Mouse (Mus musculus) lung, embryonic 14.5 days (tissue): ENCODE measurements around the gene Chek1. TPM values are rescaled to one million over a fixed set of nuclear protein-coding genes. Genes with fewer than 3 reads are reported as not detected.

Experiments used
- ATAC-seq: fragments of 200-750 bp; cut with Nextera tagmentation; 2 replicates; pipeline ENCODE4 v1.8.0; 2017; ENCODE audit warnings: mild to moderate bottlenecking, moderate TSS enrichment, moderate library complexity; ENCODE audit not compliant: insufficient read depth
- DNase-seq: peaks from one replicate; pipeline ENCODE4 v3.0.0-alpha.2; 2015
- H3K27ac ChIP-seq: fragments of 300-500 bp; sonication (generic); 2 replicates; pipeline ENCODE4 v1.5.1; 2014; ENCODE audit warnings: low read depth, mild to moderate bottlenecking, moderate library complexity
- H3K27me3 ChIP-seq: fragments of 300-500 bp; sonication (generic); 2 replicates; pipeline ENCODE4 v1.6.1; 2014; ENCODE audit warnings: low read length, control low read depth; ENCODE audit not compliant: insufficient read depth
- H3K36me3 ChIP-seq: fragments of 300-500 bp; sonication (generic); 2 replicates; pipeline ENCODE4 v1.6.1; 2014; ENCODE audit warnings: control low read depth; ENCODE audit not compliant: insufficient read depth
- H3K4me1 ChIP-seq: fragments of 300-500 bp; sonication (generic); 2 replicates; pipeline ENCODE4 v1.6.1; 2014; ENCODE audit warnings: antibody characterized with exemption, control low read depth; ENCODE audit not compliant: insufficient read depth
- H3K4me2 ChIP-seq: fragments of 300-500 bp; sonication (generic); 2 replicates; pipeline ENCODE4 v1.6.1; 2014; ENCODE audit warnings: mild to moderate bottlenecking
- H3K4me3 ChIP-seq: fragments of 300-500 bp; sonication (generic); 2 replicates; pipeline ENCODE4 v1.5.1; 2014; ENCODE audit warnings: low read depth, low read length
- H3K9ac ChIP-seq: fragments of 300-500 bp; sonication (generic); 2 replicates; pipeline ENCODE4 v1.6.1; 2014
- H3K9me3 ChIP-seq: fragments of 300-500 bp; sonication (generic); 2 replicates; pipeline ENCODE4 v1.6.1; 2016; ENCODE audit warnings: low read depth, low read length, control low read depth
- CTCF ChIP-seq: IDR thresholded peaks from 2 replicates; pipeline ENCODE4 v1.5.1; 2016; ENCODE audit warnings: antibody characterized with exemption, low read depth
- WGBS: fragments of 180-500 bp; shearing (Covaris S2); extraction: QIAGEN DNeasy Blood & Tissue Kit; methylation state at CpG from one replicate; pipeline ENCODE4 v1.1.7; 2014; 5-methylcytosine and 5-hydroxymethylcytosine counted together
- polyA plus RNA-seq: library from polyadenylated mRNA; unstranded; fragments of >200 nt; fragmentation: Nextera tagmentation; extraction: Ambion mirVana; gene quantifications from 2 replicates; pipeline ENCODE4 v1.2.1, GENCODE M21; 2014

Gene Chek1
- polyA plus RNA-seq, 1 experiment from 2014 or later = 45.1 TPM

GRCm38 (mm10) chr9:36726131-36727033 lies 483 bp downstream of the Chek1 start:
- Histone ChIP-seq H3K9ac (peak overlapping the region; percentile 68), H3K4me2 (peak overlapping the region; percentile 58), H3K4me1 (peaks cover 4% of the 10 kb centered on the region; the same call in 1 of the 2 replicates), H3K9me3 (no peaks in the 10 kb centered on the region), H3K27me3 (no peaks in the 10 kb centered on the region), H3K4me3 (peak overlapping the region; percentile 61), H3K36me3 (peaks cover 31% of the 10 kb centered on the region), H3K27ac (peak overlapping the region; percentile 92)
- DNase-seq (peak; percentile 97), ATAC-seq (peak; percentile 97)
- WGBS = under 1% methylated on average over 53 of the region's 53 CpGs
- no peak for TF ChIP-seq CTCF

- Histone ChIP-seq H3K27me3 (no peaks in the 10 kb centered on the region), H3K9ac (no peak overlapping the region), H3K27ac (no peak overlapping the region), H3K36me3 (peaks cover 52% of the 10 kb centered on the region), H3K4me3 (no peak overlapping the region), H3K4me2 (no peak overlapping the region), H3K9me3 (no peaks in the 10 kb centered on the region), H3K4me1 (no peaks in the 10 kb centered on the region)
- TF ChIP-seq CTCF = peak; percentile 6; the same call in 1 of the 2 replicates
- 70% methylated on average over 3 of the region's 3 CpGs for WGBS
- DNase-seq (no peak), ATAC-seq (no peak)
Measured at GRCm38 (mm10) chr9:36716624-36717023, 10.2 kb downstream of the Chek1 start.

- Histone ChIP-seq H3K27me3 (no peaks in the 10 kb centered on the region), H3K36me3 (peaks cover 18% of the 10 kb centered on the region), H3K4me1 (no peaks in the 10 kb centered on the region), H3K9me3 (no peaks in the 10 kb centered on the region), H3K4me3 (no peak overlapping the region), H3K9ac (no peak overlapping the region), H3K4me2 (no peak overlapping the region), H3K27ac (no peak overlapping the region)
- ATAC-seq (no peak), DNase-seq (no peak)
- 86% methylated on average over 6 of the region's 6 CpGs for whole genome bisulfite sequencing
- no peak for TF ChIP-seq CTCF
Measured at GRCm38 (mm10) chr9:36707304-36707703, 19.6 kb downstream of the Chek1 start.

GRCm38 (mm10) chr9:36705923-36706322 lies 20.9 kb downstream of the Chek1 start:
- TF ChIP-seq CTCF = no peak
- ATAC-seq (no peak), DNase-seq (no peak)
- Histone ChIP-seq H3K9ac (no peak overlapping the region), H3K27ac (no peak overlapping the region), H3K36me3 (peaks cover 13% of the 10 kb centered on the region; the same call in 1 of the 2 replicates), H3K9me3 (no peaks in the 10 kb centered on the region), H3K4me3 (no peak overlapping the region), H3K4me1 (no peaks in the 10 kb centered on the region), H3K4me2 (no peak overlapping the region), H3K27me3 (no peaks in the 10 kb centered on the region)
- WGBS = 74% methylated on average over 3 of the region's 3 CpGs

- no peaks in the 10 kb centered on the region for H3K36me3 ChIP-seq
- H3K9ac ChIP-seq = no peak overlapping the region
- WGBS = 85% methylated on average over 10 of the region's 10 CpGs
- H3K4me2 ChIP-seq = no peak overlapping the region
- DNase-seq (no peak), ATAC-seq (no peak)
- no peak overlapping the region for H3K27ac ChIP-seq
- no peak overlapping the region for H3K4me3 ChIP-seq
- no peaks in the 10 kb centered on the region for H3K4me1 ChIP-seq
- TF ChIP-seq CTCF = no peak
- no peaks in the 10 kb centered on the region for H3K27me3 ChIP-seq
- no peaks in the 10 kb centered on the region for H3K9me3 ChIP-seq
Measured at GRCm38 (mm10) chr9:36694276-36694675, 32.6 kb downstream of the Chek1 start.

GRCm38 (mm10) chr9:36692920-36693319 lies 33.9 kb downstream of the Chek1 start, which contains the start of gene Acrv1:
Gene Acrv1 (plus strand): TSS chr9:36693220.
- DNase-seq = no peak

GRCm38 (mm10) chr9:36687329-36687728 lies 39.5 kb downstream of the Chek1 start:
- no peak overlapping the region for H3K27ac ChIP-seq
- H3K27me3 ChIP-seq = no peaks in the 10 kb centered on the region
- ATAC-seq (no peak), DNase-seq (peak; percentile 35)
- H3K9ac ChIP-seq = no peak overlapping the region
- H3K4me1 ChIP-seq = no peaks in the 10 kb centered on the region
- peak; percentile 32; the same call in 1 of the 2 replicates for TF ChIP-seq CTCF
- no peaks in the 10 kb centered on the region for H3K9me3 ChIP-seq
- H3K4me3 ChIP-seq = no peak overlapping the region
- no peak overlapping the region for H3K4me2 ChIP-seq
- no peaks in the 10 kb centered on the region for H3K36me3 ChIP-seq

More at GRCm38 (mm10) chr9:36692920-36693319, 33.9 kb downstream of the Chek1 start, which contains the start of gene Acrv1:
- WGBS = 38% methylated on average over 1 of the region's 1 CpGs
- Histone ChIP-seq H3K4me3 (no peak within 1 kb of the TSS), H3K9me3 (no peaks in the 10 kb centered on the region), H3K4me2 (no peak within 1 kb of the TSS), H3K27me3 (no peaks in the 10 kb centered on the region), H3K36me3 (no peaks in the 10 kb centered on the region), H3K27ac (no peak within 1 kb of the TSS), H3K4me1 (no peaks in the 10 kb centered on the region), H3K9ac (no peak within 1 kb of the TSS)
- no peak for TF ChIP-seq CTCF
- ATAC-seq = no peak
